Mouse (Mus musculus) inflammation-experienced regulatory T-cells, adult 16 weeks (primary cell): ENCODE data around the gene Ang2. TPM values are rescaled to one million over a fixed set of nuclear protein-coding genes. Genes with fewer than 3 reads are reported as not detected.

ENCODE experiments used
- polyA plus RNA-seq: library from polyadenylated mRNA; unstranded; fragments of 100-300 nt; shearing (Covaris generic); gene quantifications from one replicate; pipeline ENCODE4 v1.2.1, GENCODE M21; 2017

Ang2 gene
- not detected for polyA plus RNA-seq

GRCm38 (mm10) chr14:51199098-51200023 lies at the start of gene Ang2:
Gene Ang2 (minus strand): TSS chr14:51199148.

GRCm38 (mm10) chr14:51203115-51203514 lies 4.2 kb upstream of the Ang2 start, which contains the start of gene Ear14:
Gene Ear14 (plus strand): TSS chr14:51203391.

GRCm38 (mm10) chr14:51161976-51162375 lies 37.0 kb downstream of the Ang2 start, which contains the start of gene Rnase2b:
Gene Rnase2b (plus strand): TSS chr14:51162260.

GRCm38 (mm10) chr14:51146685-51147084 lies 52.3 kb downstream of the Ang2 start, which contains the start of gene Rnase1:
Gene Rnase1 (minus strand): TSS chr14:51146785.

Other genes starting within 250 kb of the Ang2 start
- gene Pnp2, start 243.2 kb downstream of the Ang2 start, polyA plus RNA-seq, result 0.77 TPM
- gene Rnase10, start 191.4 kb downstream of the Ang2 start, polyA plus RNA-seq, result not detected
- not detected for gene Rnase9, start 157.3 kb downstream of the Ang2 start, polyA plus RNA-seq
- not detected for gene Rnase11, start 149.0 kb downstream of the Ang2 start, polyA plus RNA-seq
- gene Rnase12, start 141.5 kb downstream of the Ang2 start, polyA plus RNA-seq, result not detected
- 0.16 TPM for gene Olfr750, start 124.7 kb downstream of the Ang2 start, polyA plus RNA-seq
- gene Rnase4, start 108.1 kb downstream of the Ang2 start, polyA plus RNA-seq, result 23.0 TPM
- 5.2 TPM for gene Ang, start 108.0 kb downstream of the Ang2 start, polyA plus RNA-seq
- gene Eddm3b, start 84.7 kb downstream of the Ang2 start, polyA plus RNA-seq, result not detected
- 2.7 TPM for gene Rnase6, start 75.2 kb downstream of the Ang2 start, polyA plus RNA-seq
- not detected for gene Rnase1, start 52.4 kb downstream of the Ang2 start, polyA plus RNA-seq
- gene Rnase2b, start 36.9 kb downstream of the Ang2 start, polyA plus RNA-seq, result not detected
- gene Ear14, start 4.2 kb upstream of the Ang2 start, polyA plus RNA-seq, result not detected
- not detected for gene Rnase2a, start 57.0 kb upstream of the Ang2 start, polyA plus RNA-seq
- gene Gm7247, start 162.6 kb upstream of the Ang2 start, polyA plus RNA-seq, result not detected
- not detected for gene Vmn2r88, start 211.7 kb upstream of the Ang2 start, polyA plus RNA-seq